Mouse (Mus musculus) splenic B cell, adult 2 months (primary cell): ENCODE results near the gene Ints1.

Experiments
- DNase-seq: peaks from one replicate; pipeline ENCODE4 v3.0.0-alpha.2; 2011; ENCODE audit warnings: low read depth, low spot score
- H3K27me3 ChIP-seq: 2 replicates; pipeline ENCODE4 v1.6.1; 2012; ENCODE audit warnings: mild to moderate bottlenecking, low read length, moderate library complexity, mixed read lengths; ENCODE audit not compliant: control insufficient read depth, poor library complexity, insufficient read depth, severe bottlenecking
- H3K36me3 ChIP-seq: 2 replicates; pipeline ENCODE4 v1.6.1; 2012; ENCODE audit warnings: mild to moderate bottlenecking, low read length, moderate library complexity, mixed read lengths; ENCODE audit not compliant: control insufficient read depth, poor library complexity, insufficient read depth, severe bottlenecking

Ints1 gene

GRCm38 (mm10) chr5:139794137-139794536 is 18.7 kb upstream of the Ints1 start:
- DNase-seq = no peak
- no peaks in the 10 kb centered on the region for H3K36me3 ChIP-seq
- no peaks in the 10 kb centered on the region for H3K27me3 ChIP-seq

- no peaks in the 10 kb centered on the region for H3K36me3 ChIP-seq
- no peaks in the 10 kb centered on the region for H3K27me3 ChIP-seq
- peak; percentile 54 for DNase-seq
Observed at GRCm38 (mm10) chr5:139793338-139794089, 18.0 kb upstream of the Ints1 start.

DNA sequence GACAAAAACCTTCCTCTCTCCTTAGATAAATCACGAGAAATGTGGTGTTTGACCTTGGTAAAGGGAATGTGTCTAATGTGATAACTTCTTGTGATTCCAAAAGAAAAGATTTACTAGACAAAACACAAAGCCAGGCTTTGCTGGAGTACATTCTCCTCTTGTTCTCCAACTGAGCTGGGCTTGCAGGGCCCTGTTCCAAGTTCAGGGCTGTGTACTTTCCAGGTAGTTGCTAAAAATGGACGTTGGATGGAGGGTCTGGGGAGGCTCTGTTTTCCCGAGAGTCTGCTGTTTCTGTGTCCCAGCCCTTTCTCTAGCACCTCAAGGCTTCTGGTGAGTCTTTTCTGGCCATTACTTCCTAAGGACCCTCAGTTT is 17.5 kb upstream of the Ints1 start:
- no peak for DNase-seq
- no peaks in the 10 kb centered on the region for H3K36me3 ChIP-seq
- H3K27me3 ChIP-seq = no peaks in the 10 kb centered on the region

- DNase-seq = no peak
- no peaks in the 10 kb centered on the region for H3K36me3 ChIP-seq
- no peaks in the 10 kb centered on the region for H3K27me3 ChIP-seq
Observed at GRCm38 (mm10) chr5:139792159-139792775, 16.8 kb upstream of the Ints1 start.

DNA sequence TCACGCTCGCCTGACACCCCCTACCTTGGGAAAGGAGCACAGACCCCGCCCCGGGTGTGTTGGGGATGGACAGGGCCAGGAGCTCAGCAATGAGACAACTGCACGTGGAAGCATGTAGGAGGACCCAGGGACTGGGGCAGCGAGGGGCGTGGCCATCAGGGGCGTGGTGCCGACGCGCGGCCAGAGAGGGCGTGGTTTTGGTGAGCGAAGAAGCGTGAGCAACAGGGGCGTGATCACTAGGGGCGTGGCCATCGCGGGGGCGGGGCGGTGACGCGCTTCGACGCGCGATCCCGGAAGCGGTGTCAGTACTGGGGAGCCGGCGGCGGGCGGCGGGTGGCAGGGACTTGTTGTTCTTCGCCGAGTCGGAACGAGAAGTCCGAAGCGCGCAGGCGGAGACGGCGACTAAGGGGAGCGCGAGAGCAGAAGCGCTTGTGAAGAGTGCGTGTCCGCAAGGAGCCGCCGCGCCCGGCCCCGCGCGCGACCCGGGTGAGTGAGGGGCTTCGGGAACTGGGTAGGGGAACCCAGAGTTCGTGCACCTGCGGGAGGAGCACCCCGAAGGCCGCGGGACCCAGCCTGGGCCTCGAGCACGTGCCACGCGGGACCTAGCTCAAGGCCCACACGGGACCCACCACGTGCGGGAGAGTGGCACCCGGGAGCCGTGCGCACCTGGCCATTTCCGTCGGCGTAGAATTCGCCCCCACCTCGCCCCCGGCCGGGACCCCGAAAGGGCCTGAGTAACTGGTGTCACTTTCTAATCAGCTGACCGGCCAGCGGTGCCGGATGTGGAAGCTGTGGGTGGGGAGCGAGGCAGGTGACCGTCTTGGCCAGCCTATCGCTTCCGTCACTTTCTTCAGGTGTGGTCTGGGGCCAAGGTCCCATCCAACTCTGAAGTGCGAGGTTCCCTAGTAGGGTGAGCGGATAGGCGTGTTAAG is 16.0 kb upstream of the Ints1 start, which contains the start of gene Mafk:
Gene Mafk (plus strand): TSS at position 287 of the 932 bp plus-strand sequence.
- Histone ChIP-seq H3K36me3 (no peaks in the 10 kb centered on the region), H3K27me3 (no peaks in the 10 kb centered on the region)
- peak; percentile 99 for DNase-seq

- no peaks in the 10 kb centered on the region for H3K27me3 ChIP-seq
- no peaks in the 10 kb centered on the region for H3K36me3 ChIP-seq
- peak; percentile 35 for DNase-seq
Observed at GRCm38 (mm10) chr5:139789466-139789865, 14.0 kb upstream of the Ints1 start.

DNA sequence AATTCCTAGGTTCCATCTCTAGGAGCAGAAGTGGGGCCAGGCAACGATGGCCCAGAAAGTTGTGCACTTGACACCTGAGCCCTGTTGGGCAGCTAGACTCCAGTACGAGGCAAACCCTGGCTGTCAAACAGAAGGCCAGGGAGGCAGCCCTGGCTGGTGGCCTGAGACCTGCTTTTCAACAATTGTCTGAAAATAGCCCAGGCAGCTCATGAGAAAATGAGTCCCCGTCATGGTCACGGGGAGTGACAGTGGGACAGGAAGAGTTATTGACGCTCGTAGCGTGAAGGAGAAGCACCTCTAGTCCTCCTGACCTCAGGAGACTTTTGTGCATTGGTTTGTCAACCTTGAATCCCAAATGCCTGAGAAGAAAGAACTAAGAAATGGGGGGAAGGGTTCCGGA is 5.9 kb upstream of the Ints1 start:
- DNase-seq = peak; percentile 38
- Histone ChIP-seq H3K27me3 (no peaks in the 10 kb centered on the region), H3K36me3 (no peaks in the 10 kb centered on the region)

GRCm38 (mm10) chr5:139776966-139777365 is 1.5 kb upstream of the Ints1 start:
- no peaks in the 10 kb centered on the region for H3K27me3 ChIP-seq
- DNase-seq = no peak
- no peaks in the 10 kb centered on the region; the same call in none of the 2 replicates for H3K36me3 ChIP-seq

DNA sequence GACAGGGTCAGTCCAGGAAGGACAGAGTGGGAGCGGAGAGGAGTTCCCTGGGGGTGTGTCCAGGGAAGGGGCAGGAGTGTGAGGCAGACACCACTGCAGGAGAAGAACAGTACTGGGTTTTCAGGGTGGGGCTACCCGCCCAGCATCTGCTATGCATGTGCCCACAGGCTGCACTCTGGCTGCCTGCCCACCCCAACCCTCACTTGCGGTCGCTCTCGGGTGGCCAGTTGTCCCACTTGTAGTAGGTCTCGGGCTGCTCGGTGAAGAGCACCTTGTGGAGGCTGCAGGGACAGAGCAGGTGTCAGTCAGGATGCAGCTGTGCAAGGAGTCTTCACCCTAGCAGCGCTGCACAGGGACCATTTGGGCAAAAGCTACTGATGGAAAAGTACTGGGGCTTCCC is 7.3 kb downstream of the Ints1 start:
- H3K27me3 ChIP-seq = no peaks in the 10 kb centered on the region
- peaks cover 1% of the 10 kb centered on the region for H3K36me3 ChIP-seq

DNA sequence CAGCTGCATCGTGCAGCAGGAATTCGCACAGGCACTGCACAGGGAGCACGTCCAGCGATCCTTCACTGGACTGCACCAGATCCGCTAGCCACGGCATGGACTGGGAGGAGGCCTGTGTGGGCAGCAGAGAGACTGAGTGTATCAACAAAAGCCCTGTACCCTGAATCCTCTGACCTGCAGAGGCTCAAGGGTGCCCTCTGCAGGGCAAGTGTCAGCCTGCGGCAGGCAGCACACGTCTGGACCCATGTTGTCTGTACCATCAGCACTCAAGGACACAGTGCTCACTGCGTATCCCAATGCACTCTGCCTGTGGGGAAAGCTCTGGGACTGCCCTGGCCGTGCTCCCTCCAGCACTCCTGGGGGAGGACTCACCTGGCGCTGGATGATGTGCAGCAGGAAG is 11.2 kb downstream of the Ints1 start:
- DNase-seq = peak; percentile 45

More for the DNA sequence above, 7.3 kb downstream of the Ints1 start:
- no peak for DNase-seq

DNA sequence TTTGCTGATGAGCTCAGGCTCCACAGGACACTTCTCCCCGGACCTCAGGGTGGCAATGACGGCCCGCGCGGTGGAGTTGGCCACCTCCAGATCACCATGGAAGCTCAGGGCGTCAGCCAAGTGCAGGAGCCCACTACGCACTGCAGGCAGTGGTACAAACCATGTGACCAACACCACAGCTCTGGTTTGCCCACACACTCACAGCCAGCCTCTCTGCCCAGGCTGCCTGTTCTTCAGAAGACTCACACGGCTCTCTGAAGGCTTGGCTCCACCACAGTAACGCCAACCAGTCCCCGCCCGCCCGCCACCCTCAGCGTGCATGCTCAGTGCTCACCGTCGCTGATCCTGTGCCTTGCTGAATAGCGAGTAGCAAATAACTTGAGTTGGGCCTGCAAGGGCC is 17.4 kb downstream of the Ints1 start:
- DNase-seq = no peak
- H3K36me3 ChIP-seq = peaks cover 10% of the 10 kb centered on the region
- H3K27me3 ChIP-seq = no peaks in the 10 kb centered on the region

More for the DNA sequence above, 11.2 kb downstream of the Ints1 start:
- peaks cover 2% of the 10 kb centered on the region for H3K36me3 ChIP-seq
- no peaks in the 10 kb centered on the region for H3K27me3 ChIP-seq

- Histone ChIP-seq H3K36me3 (peaks cover 10% of the 10 kb centered on the region), H3K27me3 (no peaks in the 10 kb centered on the region)
- no peak for DNase-seq
Observed at GRCm38 (mm10) chr5:139756586-139756985, 18.9 kb downstream of the Ints1 start.

DNA sequence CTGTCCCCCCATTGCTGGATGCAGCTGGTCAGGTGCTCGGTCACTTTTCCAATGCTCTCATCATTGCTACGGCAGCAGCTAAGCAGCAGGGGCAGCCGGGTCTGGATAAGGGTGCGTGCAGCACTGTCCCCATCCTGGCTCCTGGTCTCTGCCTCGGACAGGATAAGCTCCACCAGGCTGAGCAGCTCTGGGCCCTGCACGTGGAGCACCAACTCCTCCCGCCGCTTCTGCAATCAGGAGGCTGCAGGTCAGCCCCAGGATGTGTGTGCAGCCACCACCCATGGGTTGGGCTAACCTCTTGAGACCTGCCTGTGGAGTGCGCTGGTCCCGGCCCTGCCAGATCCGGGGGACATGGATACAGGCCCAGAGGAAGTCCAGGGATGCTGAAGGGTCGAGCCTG is 19.3 kb downstream of the Ints1 start:
- DNase-seq = no peak
- H3K36me3 ChIP-seq = peaks cover 8% of the 10 kb centered on the region; the same call in 1 of the 2 replicates

DNA sequence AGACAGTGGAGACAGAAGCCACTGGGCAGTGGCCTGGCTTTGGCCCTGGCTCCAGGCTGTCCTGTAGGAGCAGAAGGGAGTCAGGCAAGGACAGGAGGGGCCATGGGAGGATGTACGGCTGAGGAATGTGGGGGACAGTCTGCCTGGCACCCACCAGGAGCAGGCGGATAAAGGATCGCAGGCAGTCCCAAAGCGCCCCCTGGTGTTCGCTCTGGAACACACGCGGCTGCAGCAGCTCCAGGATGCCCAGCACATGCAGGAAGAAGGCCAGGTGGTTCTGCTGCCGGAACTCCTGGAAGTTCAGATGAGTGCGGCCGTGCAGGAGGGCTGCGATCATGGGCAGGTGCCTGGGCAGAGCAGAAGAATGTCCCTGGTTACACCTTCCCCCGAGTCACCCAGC is 20.7 kb downstream of the Ints1 start:
- peak; percentile 53 for DNase-seq
- no peaks in the 10 kb centered on the region for H3K27me3 ChIP-seq

More for the DNA sequence above, 19.3 kb downstream of the Ints1 start:
- H3K27me3 ChIP-seq = no peaks in the 10 kb centered on the region

More for the DNA sequence above, 20.7 kb downstream of the Ints1 start:
- peaks cover 8% of the 10 kb centered on the region for H3K36me3 ChIP-seq
